Mouse (Mus musculus) kidney, embryonic 14.5 days (tissue): ENCODE results near the gene Lyrm2. TPM values are rescaled to one million over a fixed set of nuclear protein-coding genes. Genes with fewer than 3 reads are reported as not detected.

Experiments used
- ATAC-seq: fragments of 200-750 bp; cut with Nextera tagmentation; 2 replicates; pipeline ENCODE4 v1.8.0; 2017; ENCODE audit warnings: moderate number of reproducible peaks, mild to moderate bottlenecking, moderate TSS enrichment, moderate library complexity; ENCODE audit not compliant: low FRiP score, low TSS enrichment
- H3K27ac ChIP-seq: fragments of 300-500 bp; sonication (generic); 2 replicates; pipeline ENCODE4 v1.5.1; 2014; ENCODE audit warnings: low read depth, mild to moderate bottlenecking, low read length, moderate library complexity, mixed read lengths
- H3K27me3 ChIP-seq: fragments of 300-500 bp; sonication (generic); 2 replicates; pipeline ENCODE4 v1.6.1; 2014; ENCODE audit warnings: mild to moderate bottlenecking, low read length; ENCODE audit not compliant: control insufficient read depth, insufficient read depth
- H3K36me3 ChIP-seq: fragments of 300-500 bp; sonication (generic); 2 replicates; pipeline ENCODE4 v1.6.1; 2014; ENCODE audit warnings: low read length, mixed read lengths; ENCODE audit not compliant: control insufficient read depth, insufficient read depth
- H3K4me1 ChIP-seq: fragments of 300-500 bp; sonication (generic); 2 replicates; pipeline ENCODE4 v1.6.1; 2014; ENCODE audit warnings: low read length, mixed read lengths; ENCODE audit not compliant: control insufficient read depth, insufficient read depth
- H3K4me2 ChIP-seq: fragments of 300-500 bp; sonication (generic); replicated peaks from 2 replicates; pipeline ENCODE4 v1.6.1; 2014; ENCODE audit warnings: low read depth, mild to moderate bottlenecking, low read length
- H3K4me3 ChIP-seq: fragments of 300-500 bp; sonication (generic); 2 replicates; pipeline ENCODE4 v1.5.1; 2014; ENCODE audit warnings: mild to moderate bottlenecking, low read length
- H3K9ac ChIP-seq: fragments of 300-500 bp; sonication (generic); 2 replicates; pipeline ENCODE4 v1.6.1; 2014; ENCODE audit warnings: low read depth, mild to moderate bottlenecking, low read length, moderate library complexity
- H3K9me3 ChIP-seq: fragments of 300-500 bp; sonication (generic); 2 replicates; pipeline ENCODE4 v1.6.1; 2016; ENCODE audit warnings: low read length; ENCODE audit not compliant: control insufficient read depth
- WGBS: fragments of 180-500 bp; shearing (Covaris S2); extraction: QIAGEN DNeasy Blood & Tissue Kit; methylation state at CpG from one replicate; pipeline ENCODE4 v1.1.7; 2014; 5-methylcytosine and 5-hydroxymethylcytosine counted together
- polyA plus RNA-seq: library from polyadenylated mRNA; unstranded; fragments of >200 nt; fragmentation: Nextera tagmentation; extraction: Ambion mirVana; gene quantifications from 2 replicates; pipeline ENCODE4 v1.2.1, GENCODE M21; 2014

The Lyrm2 gene
- 116 and 146 TPM in 2 replicates for polyA plus RNA-seq

- Histone ChIP-seq H3K9ac (peak within 1 kb of the TSS; percentile 87), H3K9me3 (no peaks in the 10 kb centered on the region), H3K4me3 (peak within 1 kb of the TSS; percentile 77), H3K27ac (peak within 1 kb of the TSS; percentile 99), H3K27me3 (no peaks in the 10 kb centered on the region), H3K36me3 (peaks cover 5% of the 10 kb centered on the region), H3K4me1 (peaks cover 7% of the 10 kb centered on the region; the same call in 1 of the 2 replicates), H3K4me2 (peak within 1 kb of the TSS; percentile 72)
- under 1% methylated on average over 53 of the region's 53 CpGs for WGBS
- peak; percentile 94 for ATAC-seq
These were observed at the start of gene Lyrm2 for GRCm38 (mm10) chr4:32799966-32800576. TSS of gene Lyrm2 (plus strand) at chr4:32800253.

- peaks cover 88% of the 10 kb centered on the region for H3K36me3 ChIP-seq
These were observed 49.3 kb upstream of the Lyrm2 start for GRCm38 (mm10) chr4:32750711-32751110.

GRCm38 (mm10) chr4:32757430-32757829 is 42.6 kb upstream of the Lyrm2 start:
- H3K4me3 ChIP-seq: no peak overlapping the region
- H3K9me3 ChIP-seq: no peaks in the 10 kb centered on the region
- H3K9ac ChIP-seq: no peak overlapping the region
- no peaks in the 10 kb centered on the region for H3K27me3 ChIP-seq
- ATAC-seq: no peak
- H3K36me3 ChIP-seq: peaks cover 77% of the 10 kb centered on the region
- WGBS: 97% methylated on average over 2 of the region's 2 CpGs
- H3K27ac ChIP-seq: no peak overlapping the region
- no peaks in the 10 kb centered on the region for H3K4me1 ChIP-seq
- no peak overlapping the region for H3K4me2 ChIP-seq

More at GRCm38 (mm10) chr4:32750711-32751110, 49.3 kb upstream of the Lyrm2 start:
- Histone ChIP-seq H3K4me2 (no peak overlapping the region), H3K27ac (no peak overlapping the region), H3K9me3 (no peaks in the 10 kb centered on the region), H3K4me3 (no peak overlapping the region), H3K9ac (no peak overlapping the region), H3K4me1 (no peaks in the 10 kb centered on the region), H3K27me3 (no peaks in the 10 kb centered on the region)
- ATAC-seq: no peak
- WGBS: 95% methylated on average over 1 of the region's 1 CpGs

GRCm38 (mm10) chr4:32767471-32767870 is 32.6 kb upstream of the Lyrm2 start:
- 97% methylated on average over 7 of the region's 7 CpGs for WGBS
- no peak overlapping the region for H3K4me2 ChIP-seq
- H3K36me3 ChIP-seq: peaks cover 66% of the 10 kb centered on the region
- no peaks in the 10 kb centered on the region for H3K4me1 ChIP-seq
- no peak for ATAC-seq
- no peaks in the 10 kb centered on the region for H3K9me3 ChIP-seq
- H3K9ac ChIP-seq: no peak overlapping the region
- no peak overlapping the region for H3K4me3 ChIP-seq
- H3K27ac ChIP-seq: no peak overlapping the region
- no peaks in the 10 kb centered on the region for H3K27me3 ChIP-seq

- Histone ChIP-seq H3K9ac (no peak overlapping the region), H3K36me3 (peaks cover 65% of the 10 kb centered on the region), H3K4me2 (no peak overlapping the region), H3K4me3 (no peak overlapping the region), H3K9me3 (no peaks in the 10 kb centered on the region), H3K27ac (no peak overlapping the region), H3K27me3 (no peaks in the 10 kb centered on the region), H3K4me1 (no peaks in the 10 kb centered on the region)
- no peak for ATAC-seq
- 94% methylated on average over 10 of the region's 10 CpGs for WGBS
These were observed 32.0 kb upstream of the Lyrm2 start for GRCm38 (mm10) chr4:32768046-32768445.

- H3K9ac ChIP-seq: no peak overlapping the region
- no peak overlapping the region for H3K4me2 ChIP-seq
- ATAC-seq: no peak
- no peaks in the 10 kb centered on the region for H3K9me3 ChIP-seq
- H3K27me3 ChIP-seq: no peaks in the 10 kb centered on the region
- H3K27ac ChIP-seq: no peak overlapping the region
- H3K4me1 ChIP-seq: no peaks in the 10 kb centered on the region
- no peak overlapping the region for H3K4me3 ChIP-seq
- 93% methylated on average over 7 of the region's 7 CpGs for WGBS
- H3K36me3 ChIP-seq: peaks cover 75% of the 10 kb centered on the region
These were observed 29.7 kb upstream of the Lyrm2 start for GRCm38 (mm10) chr4:32770284-32770810.

- H3K9ac ChIP-seq: no peak overlapping the region
- H3K9me3 ChIP-seq: no peaks in the 10 kb centered on the region
- H3K27ac ChIP-seq: no peak overlapping the region
- H3K27me3 ChIP-seq: no peaks in the 10 kb centered on the region
- no peak for ATAC-seq
- WGBS: 97% methylated on average over 4 of the region's 4 CpGs
- H3K4me2 ChIP-seq: no peak overlapping the region
- H3K36me3 ChIP-seq: peaks cover 15% of the 10 kb centered on the region; the same call in 1 of the 2 replicates
- H3K4me3 ChIP-seq: no peak overlapping the region
- H3K4me1 ChIP-seq: no peaks in the 10 kb centered on the region
These were observed 20.1 kb upstream of the Lyrm2 start for GRCm38 (mm10) chr4:32779996-32780395.

GRCm38 (mm10) chr4:32787110-32787509 is 12.9 kb upstream of the Lyrm2 start:
- ATAC-seq: no peak
- Histone ChIP-seq H3K27ac (no peak overlapping the region), H3K4me2 (no peak overlapping the region), H3K4me3 (no peak overlapping the region), H3K9ac (no peak overlapping the region), H3K36me3 (no peaks in the 10 kb centered on the region), H3K9me3 (no peaks in the 10 kb centered on the region), H3K27me3 (no peaks in the 10 kb centered on the region), H3K4me1 (no peaks in the 10 kb centered on the region)
- WGBS: 95% methylated on average over 1 of the region's 1 CpGs

GRCm38 (mm10) chr4:32789020-32789419 is 11.0 kb upstream of the Lyrm2 start:
- Histone ChIP-seq H3K9me3 (no peaks in the 10 kb centered on the region), H3K36me3 (no peaks in the 10 kb centered on the region), H3K4me2 (no peak overlapping the region), H3K9ac (no peak overlapping the region), H3K4me1 (no peaks in the 10 kb centered on the region), H3K27ac (no peak overlapping the region), H3K27me3 (no peaks in the 10 kb centered on the region), H3K4me3 (no peak overlapping the region)
- no peak for ATAC-seq
- 86% methylated on average over 4 of the region's 4 CpGs for WGBS
